Mouse (Mus musculus) C2C12 (cell line): ENCODE data around the gene Adgrg1. TPM values are rescaled to one million over a fixed set of nuclear protein-coding genes. Genes with fewer than 3 reads are reported as not detected.

ENCODE experiments used
- H3K27me3 ChIP-seq: one replicate; pipeline ENCODE4 v1.6.1; 2011; ENCODE audit not compliant: control insufficient read depth, insufficient read depth, insufficient read length
- H3K36me3 ChIP-seq: one replicate; pipeline ENCODE4 v1.6.1; 2011; ENCODE audit not compliant: control insufficient read depth, insufficient read depth
- H3K4me3 ChIP-seq: one replicate; pipeline ENCODE4 v1.5.1; 2011; ENCODE audit warnings: mild to moderate bottlenecking, control low read depth; ENCODE audit not compliant: poor library complexity, insufficient read depth, severe bottlenecking
- H3K79me2 ChIP-seq: one replicate; pipeline ENCODE4 v1.6.1; 2011; ENCODE audit not compliant: control insufficient read depth, insufficient read depth
- H3K79me3 ChIP-seq: one replicate; pipeline ENCODE4 v1.6.1; 2011; ENCODE audit warnings: low read depth, control low read depth
- H3ac ChIP-seq: one replicate; pipeline ENCODE3; 2011; ENCODE audit warnings: low read depth; ENCODE audit not compliant: control insufficient read depth, insufficient read length
- CEBPB ChIP-seq: IDR thresholded peaks from one replicate; pipeline ENCODE4 v1.6.1; 2011; ENCODE audit warnings: low read depth, mild to moderate bottlenecking, control low read depth, moderate library complexity
- CTCF ChIP-seq: IDR thresholded peaks from one replicate; pipeline ENCODE4 v1.5.1; 2011; ENCODE audit not compliant: control insufficient read depth, insufficient read depth, insufficient read length
- FOSL1 ChIP-seq: IDR thresholded peaks from one replicate; pipeline ENCODE4 v1.8.0; 2011; ENCODE audit warnings: mild to moderate bottlenecking, low read length; ENCODE audit not compliant: poor library complexity, insufficient read depth, severe bottlenecking
- MAX ChIP-seq: IDR thresholded peaks from one replicate; pipeline ENCODE4 v1.6.1; 2011; ENCODE audit warnings: mild to moderate bottlenecking, control low read depth
- MYOD1 ChIP-seq: IDR thresholded peaks from one replicate; pipeline ENCODE4 v1.6.1; 2011; ENCODE audit warnings: low read depth; ENCODE audit not compliant: control insufficient read depth, insufficient read length
- MYOG ChIP-seq: IDR thresholded peaks from one replicate; pipeline ENCODE4 v1.6.1; 2011; ENCODE audit not compliant: control insufficient read depth, insufficient read length; ENCODE audit errors: extremely low read depth
- USF1 ChIP-seq: IDR thresholded peaks from one replicate; pipeline ENCODE4 v1.6.1; 2011; ENCODE audit warnings: low read depth, mild to moderate bottlenecking, control low read depth, moderate library complexity
- polyA plus RNA-seq: library from polyadenylated mRNA; unstranded; fragments of >200 nt; fragmentation: generic; extraction: Trizol; gene quantifications from one replicate; pipeline ENCODE4 v1.2.1, GENCODE M21; 2012; ENCODE audit warnings: missing spikeins

Gene Adgrg1
- polyA plus RNA-seq, 1 experiment, result 2.8 TPM

GRCm38 (mm10) chr8:94994510-94994909 lies 20.0 kb downstream of the Adgrg1 start:
- Histone ChIP-seq H3K36me3 (no peaks in the 10 kb centered on the region), H3K4me3 (no peak overlapping the region), H3K79me3 (no peaks in the 10 kb centered on the region), H3K79me2 (no peaks in the 10 kb centered on the region), H3ac (no peak overlapping the region), H3K27me3 (no peaks in the 10 kb centered on the region)
- TF ChIP-seq MYOD1 (no peak), MAX (no peak), CTCF (no peak), MYOG (no peak), CEBPB (no peak), FOSL1 (no peak), USF1 (no peak)

DNA sequence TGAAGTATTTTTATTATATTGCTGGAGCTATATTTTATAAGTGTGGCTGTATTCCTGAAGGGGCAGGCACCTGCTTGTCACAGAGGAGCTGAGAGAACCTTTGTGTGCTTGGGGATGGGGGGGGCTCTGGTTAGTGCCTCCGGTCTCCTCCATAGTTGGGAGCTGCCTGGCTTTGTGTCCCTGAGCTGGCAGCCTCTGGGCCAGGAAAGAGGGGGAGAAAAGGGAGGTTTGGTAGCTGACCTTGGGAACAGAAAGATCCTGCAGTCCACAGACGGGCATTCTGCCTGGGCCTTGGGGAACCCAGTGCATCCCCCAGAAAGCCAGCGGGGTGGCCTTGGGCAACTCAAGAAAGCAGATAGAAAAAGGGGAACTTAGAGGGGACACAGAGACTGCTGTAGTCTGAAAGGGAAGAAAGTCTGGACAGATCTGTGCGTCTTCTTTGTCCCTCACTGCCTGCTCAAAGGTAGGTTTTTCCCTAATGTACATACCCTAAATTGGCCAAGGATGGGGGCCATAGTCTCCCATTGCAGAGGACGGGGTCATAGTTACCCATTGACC lies 20.9 kb downstream of the Adgrg1 start:
- Histone ChIP-seq H3K36me3 (no peaks in the 10 kb centered on the region), H3K79me3 (no peaks in the 10 kb centered on the region), H3K27me3 (no peaks in the 10 kb centered on the region), H3K79me2 (no peaks in the 10 kb centered on the region), H3ac (no peak overlapping the region), H3K4me3 (no peak overlapping the region)
- TF ChIP-seq MYOD1 (no peak), MYOG (no peak), CEBPB (no peak), MAX (no peak)

- no peaks in the 10 kb centered on the region for H3K79me2 ChIP-seq
- no peak overlapping the region for H3ac ChIP-seq
- H3K79me3 ChIP-seq, result no peaks in the 10 kb centered on the region
- no peaks in the 10 kb centered on the region for H3K36me3 ChIP-seq
- TF ChIP-seq FOSL1 (no peak), USF1 (no peak), MYOG (no peak), CTCF (no peak), CEBPB (no peak), MAX (no peak), MYOD1 (no peak)
- no peak overlapping the region for H3K4me3 ChIP-seq
- no peaks in the 10 kb centered on the region for H3K27me3 ChIP-seq
These were observed 21.5 kb downstream of the Adgrg1 start for GRCm38 (mm10) chr8:94996037-94996436.

DNA sequence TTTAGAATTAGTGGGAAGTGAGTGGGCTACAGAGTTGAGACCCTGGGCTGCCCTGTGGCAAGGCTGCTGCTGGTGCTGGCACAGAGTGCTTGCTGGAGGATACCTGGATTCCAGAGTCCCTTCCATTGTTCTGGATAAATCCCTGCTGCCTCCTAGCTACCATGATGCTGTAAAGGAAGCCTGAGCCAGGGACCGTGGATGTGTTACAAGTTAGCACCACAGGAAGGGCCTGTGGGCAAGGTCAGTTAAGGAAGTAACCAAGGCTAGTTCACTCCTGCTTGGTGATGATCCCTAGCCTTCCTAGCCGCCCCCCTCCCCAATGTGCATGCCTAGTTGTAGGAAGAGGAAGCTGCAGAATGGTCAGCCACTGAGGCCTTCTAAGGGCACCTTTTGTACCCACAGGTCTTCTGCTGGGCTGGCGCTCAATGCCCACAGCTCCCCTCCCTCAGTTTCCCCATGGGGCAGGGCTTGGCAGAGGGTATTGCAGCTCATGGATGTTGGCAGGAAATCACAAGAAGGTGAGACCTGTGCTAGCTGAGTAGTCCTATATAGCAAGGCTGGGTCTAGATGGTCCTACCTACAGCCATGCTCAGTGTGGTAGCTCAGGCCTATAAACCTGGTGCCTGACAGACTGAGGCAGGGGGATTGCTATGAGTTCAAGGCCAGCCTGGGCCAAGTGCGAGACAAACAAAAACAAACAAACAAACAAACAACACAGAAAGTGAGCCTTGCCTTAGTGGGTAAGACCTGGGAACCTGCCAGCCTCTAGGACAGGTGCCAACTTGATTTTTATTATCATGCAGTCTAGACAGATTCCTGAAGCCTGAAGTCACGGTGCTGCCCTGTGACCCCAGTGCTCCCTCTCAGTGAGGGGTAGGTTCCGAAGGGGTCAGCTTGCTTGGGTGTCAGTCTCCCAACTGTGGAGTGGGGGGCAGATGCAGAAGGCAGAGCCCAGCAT lies 22.6 kb downstream of the Adgrg1 start:
- H3K27me3 ChIP-seq, result no peaks in the 10 kb centered on the region
- no peaks in the 10 kb centered on the region for H3K79me2 ChIP-seq
- no peaks in the 10 kb centered on the region for H3K36me3 ChIP-seq
- TF ChIP-seq MYOG, result no peak
- TF ChIP-seq CTCF, result no peak
- no peak for TF ChIP-seq MAX
- TF ChIP-seq FOSL1, result no peak
- no peak overlapping the region for H3ac ChIP-seq
- H3K79me3 ChIP-seq, result no peaks in the 10 kb centered on the region
- H3K4me3 ChIP-seq, result no peak overlapping the region

DNA sequence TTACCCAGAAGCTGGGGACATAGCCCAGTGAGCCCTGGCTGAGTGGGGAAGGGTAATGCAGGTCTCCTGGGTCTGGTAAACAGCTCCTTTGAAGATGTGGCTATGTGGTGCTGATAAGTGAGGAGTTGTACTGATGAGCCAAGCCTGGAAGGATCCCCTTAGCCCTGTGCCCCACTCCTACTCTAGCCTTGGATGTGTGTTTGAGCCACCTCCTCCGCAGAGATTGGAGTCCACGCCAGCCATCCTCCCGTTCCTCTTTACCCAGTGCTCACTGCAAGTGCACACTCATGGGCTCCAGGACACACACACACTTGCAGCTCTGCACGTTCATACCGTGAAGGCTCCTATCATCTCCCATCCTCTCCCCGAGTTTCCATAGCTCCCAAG lies 23.3 kb downstream of the Adgrg1 start:
- H3K36me3 ChIP-seq, result no peaks in the 10 kb centered on the region
- no peak for TF ChIP-seq USF1
- TF ChIP-seq MAX, result no peak
- TF ChIP-seq FOSL1, result no peak
- no peak for TF ChIP-seq CTCF
- TF ChIP-seq MYOD1, result no peak
- no peak for TF ChIP-seq MYOG
- TF ChIP-seq CEBPB, result no peak

DNA sequence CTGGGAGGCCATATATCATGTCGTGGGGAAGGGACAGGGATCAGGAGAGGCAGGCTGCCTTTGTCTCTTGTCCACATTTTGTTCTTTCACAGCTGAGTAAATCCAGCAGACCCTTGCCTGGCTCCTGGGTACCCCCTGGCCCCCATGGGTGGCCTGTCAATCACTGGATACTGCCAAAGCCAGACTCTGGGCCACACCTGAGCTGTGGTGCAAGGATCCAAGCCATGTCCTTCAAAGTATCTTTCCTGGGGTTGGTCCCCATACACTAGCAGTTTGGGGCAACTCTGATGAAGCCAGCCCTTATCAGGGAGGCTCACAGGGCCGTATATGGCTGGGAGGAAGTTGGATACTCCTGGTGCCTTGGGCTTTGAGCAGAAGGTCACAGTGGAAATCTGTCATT lies 23.9 kb downstream of the Adgrg1 start:
- Histone ChIP-seq H3K27me3 (no peaks in the 10 kb centered on the region), H3K4me3 (no peak overlapping the region), H3K79me2 (no peaks in the 10 kb centered on the region), H3ac (no peak overlapping the region), H3K36me3 (no peaks in the 10 kb centered on the region), H3K79me3 (no peaks in the 10 kb centered on the region)
- TF ChIP-seq CEBPB, result no peak
- TF ChIP-seq FOSL1, result no peak
- no peak for TF ChIP-seq USF1
- TF ChIP-seq MYOG, result no peak
- TF ChIP-seq MYOD1, result no peak
- no peak for TF ChIP-seq CTCF
- TF ChIP-seq MAX, result no peak

More for the DNA sequence above, 23.3 kb downstream of the Adgrg1 start:
- Histone ChIP-seq H3K27me3 (no peaks in the 10 kb centered on the region), H3K79me3 (no peaks in the 10 kb centered on the region), H3K4me3 (no peak overlapping the region), H3ac (no peak overlapping the region), H3K79me2 (no peaks in the 10 kb centered on the region)
